Mouse (Mus musculus) lung, adult 2 months (tissue): ENCODE data around the gene Gm11541. TPM values are rescaled to one million over a fixed set of nuclear protein-coding genes. Genes with fewer than 3 reads are reported as not detected.
"Not testable (repeated sequence)": the region's sequence is repeated elsewhere in the genome, so short reads cannot be mapped to it uniquely, and the experiment has no call there.

ENCODE experiments used
- DNase-seq: peaks from one replicate; pipeline ENCODE4 v3.0.0; 2022
- H3K4me1 ChIP-seq: fragments of 200-500 bp; 2 replicates; pipeline ENCODE4 v1.6.1; 2011; ENCODE audit warnings: low read length; ENCODE audit not compliant: control insufficient read depth, insufficient read depth
- H3K4me3 ChIP-seq: fragments of 200-500 bp; replicated peaks from 2 replicates; pipeline ENCODE3; 2011; ENCODE audit warnings: low read depth, mild to moderate bottlenecking, control low read depth, low read length; ENCODE audit errors: extremely low read depth
- CTCF ChIP-seq: fragments of 200-500 bp; IDR thresholded peaks from 2 replicates; pipeline ENCODE4 v1.5.1; 2011; ENCODE audit warnings: mild to moderate bottlenecking, low read length, control low read depth; ENCODE audit not compliant: insufficient read depth
- POLR2A ChIP-seq: fragments of 200-500 bp; IDR thresholded peaks from 2 replicates; pipeline ENCODE4 v1.6.1; 2011; ENCODE audit warnings: low read depth, mild to moderate bottlenecking, control low read depth, low read length, borderline replicate concordance; ENCODE audit errors: extremely low read depth
- WGBS: fragments of 180-500 bp; shearing (Covaris S2); methylation state at CpG from one replicate; pipeline ENCODE4 v1.1.7; 2018; 5-methylcytosine and 5-hydroxymethylcytosine counted together
- polyA plus RNA-seq: library from polyadenylated mRNA; depleted of rRNA; stranded (reverse); fragments of >200 nt; gene quantifications from 2 replicates; pipeline ENCODE4 v1.2.3, GENCODE M21; 2012

Gene Gm11541
- polyA plus RNA-seq, 1 experiment, result not detected

- peak within 1 kb of the TSS; percentile 95 for H3K4me3 ChIP-seq
- TF ChIP-seq CTCF (no peak), POLR2A (peak; percentile 70; the same call in 1 of the 2 replicates)
- peaks cover 4% of the 10 kb centered on the region for H3K4me1 ChIP-seq
- WGBS, result under 1% methylated on average over 79 of the region's 82 CpGs
- DNase-seq, result peak; percentile 93
These were observed 27.3 kb downstream of the Gm11541 start, which contains the start of gene Xylt2 for GRCm38 (mm10) chr11:94676754-94677606. Gene Xylt2 (minus strand): TSS chr11:94677515.

GRCm38 (mm10) chr11:94676308-94676707 lies 28.0 kb downstream of the Gm11541 start:
- Histone ChIP-seq H3K4me1 (peaks cover 4% of the 10 kb centered on the region), H3K4me3 (peak overlapping the region; percentile 95)
- no peak for TF ChIP-seq POLR2A
- TF ChIP-seq CTCF, result no peak
- DNase-seq, result no peak
- 47% methylated on average over 4 of the region's 4 CpGs for WGBS

- DNase-seq, result no peak
- H3K4me3 ChIP-seq, result no peak overlapping the region
- 76% methylated on average over 5 of the region's 5 CpGs for WGBS
- TF ChIP-seq CTCF (no peak), POLR2A (no peak)
- H3K4me1 ChIP-seq, result peaks cover 4% of the 10 kb centered on the region
These were observed 28.9 kb downstream of the Gm11541 start for GRCm38 (mm10) chr11:94675446-94675845.

- no peak for DNase-seq
- TF ChIP-seq POLR2A (no peak), CTCF (no peak)
- 78% methylated on average over 5 of the region's 5 CpGs for WGBS
These were observed 29.3 kb downstream of the Gm11541 start for GRCm38 (mm10) chr11:94674984-94675383.

GRCm38 (mm10) chr11:94665281-94665680 lies 39.0 kb downstream of the Gm11541 start:
- DNase-seq, result no peak
- no peak for TF ChIP-seq POLR2A
- TF ChIP-seq CTCF, result no peak
- H3K4me3 ChIP-seq, result no peak overlapping the region
- 0 out of 2 replicates have a peak, but pooled peaks cover 6% of the 10 kb centered on the region for H3K4me1 ChIP-seq
- 81% methylated on average over 6 of the region's 6 CpGs for whole genome bisulfite sequencing

More at GRCm38 (mm10) chr11:94674984-94675383, 29.3 kb downstream of the Gm11541 start:
- H3K4me3 ChIP-seq, result no peak overlapping the region
- H3K4me1 ChIP-seq, result peaks cover 4% of the 10 kb centered on the region

GRCm38 (mm10) chr11:94661344-94661743 lies 43.0 kb downstream of the Gm11541 start:
- WGBS, result 42% methylated on average over 1 of the region's 1 CpGs
- DNase-seq, result no peak
- H3K4me1 ChIP-seq, result 0 out of 2 replicates have a peak, but pooled peaks cover 6% of the 10 kb centered on the region
- TF ChIP-seq POLR2A (no peak), CTCF (no peak)
- H3K4me3 ChIP-seq, result no peak overlapping the region

- H3K4me3 ChIP-seq, result peak within 1 kb of the TSS; percentile 96
These were observed 50.4 kb downstream of the Gm11541 start, which contains the start of the genes Mrpl27 and Eme1 for GRCm38 (mm10) chr11:94653663-94654436. Gene Mrpl27 (plus strand): TSS chr11:94653767. Gene Eme1 (minus strand): TSS chr11:94653964.

GRCm38 (mm10) chr11:94652973-94653372 lies 51.3 kb downstream of the Gm11541 start:
- TF ChIP-seq POLR2A (no peak), CTCF (no peak)
- peaks cover 2% of the 10 kb centered on the region for H3K4me1 ChIP-seq
- WGBS, result 39% methylated on average over 8 of the region's 8 CpGs
- no peak overlapping the region for H3K4me3 ChIP-seq
- no peak for DNase-seq

More at GRCm38 (mm10) chr11:94653663-94654436, 50.4 kb downstream of the Gm11541 start, which contains the start of the genes Mrpl27 and Eme1:
- peaks cover 2% of the 10 kb centered on the region for H3K4me1 ChIP-seq
- DNase-seq, result peak; percentile 95
- TF ChIP-seq CTCF (no peak), POLR2A (peak; percentile 49; the same call in 1 of the 2 replicates)
- under 1% methylated on average over 32 of the region's 32 CpGs for WGBS

- 93% methylated on average over 7 of the region's 7 CpGs for WGBS
- DNase-seq, H3K4me1 ChIP-seq, H3K4me3 ChIP-seq: not testable (repeated sequence)
These were observed 53.1 kb downstream of the Gm11541 start for GRCm38 (mm10) chr11:94651241-94651640.
